Mouse (Mus musculus): Measurements from ENCODE around the gene Coa3. TPM values are rescaled to one million over a fixed set of nuclear protein-coding genes. Genes with fewer than 3 reads are reported as not detected.
A peak's percentile ranks its signal among the peaks of the same experiment; 100 is the strongest.

The Coa3 gene
- total and polyA plus RNA-seq, 2 experiments from 2014 or later: 168 to 204 TPM

- ATAC-seq (ENCODE audit: low FRiP score) (peak; percentile 80; the same call in 1 of the 2 replicates), DNase-seq (ENCODE audit: low spot score) (no peak)
- Histone ChIP-seq H3K4me1 (ENCODE audit: insufficient read depth, low read length) (peaks cover 7% of the 10 kb centered on the region), H3K27ac (ENCODE audit: low read depth, low read length) (peak overlapping the region; percentile 78), H3K36me3 (ENCODE audit: insufficient read depth, low read length) (peaks cover 27% of the 10 kb centered on the region), H3K9me3 (ENCODE audit: low read length) (no peaks in the 10 kb centered on the region), H3K9ac (replicated peaks; ENCODE audit: low read length, poor library complexity, severe bottlenecking) (peak overlapping the region; percentile 91), H3K4me2 (ENCODE audit: low read depth, low read length, poor library complexity, severe bottlenecking) (peak overlapping the region; percentile 95), H3K27me3 (ENCODE audit: insufficient read depth, low read length) (no peaks in the 10 kb centered on the region), H3K4me3 (ENCODE audit: low read depth, low read length) (peak overlapping the region; percentile 98)
- 1% methylated on average over 17 of the region's 17 CpGs for WGBS
- TF ChIP-seq CTCF (IDR thresholded peaks at IDR 0.05): no peak
Observed at GRCm38 (mm10) chr11:101316501-101316917, 37.6 kb upstream of the Coa3 start.

DNA sequence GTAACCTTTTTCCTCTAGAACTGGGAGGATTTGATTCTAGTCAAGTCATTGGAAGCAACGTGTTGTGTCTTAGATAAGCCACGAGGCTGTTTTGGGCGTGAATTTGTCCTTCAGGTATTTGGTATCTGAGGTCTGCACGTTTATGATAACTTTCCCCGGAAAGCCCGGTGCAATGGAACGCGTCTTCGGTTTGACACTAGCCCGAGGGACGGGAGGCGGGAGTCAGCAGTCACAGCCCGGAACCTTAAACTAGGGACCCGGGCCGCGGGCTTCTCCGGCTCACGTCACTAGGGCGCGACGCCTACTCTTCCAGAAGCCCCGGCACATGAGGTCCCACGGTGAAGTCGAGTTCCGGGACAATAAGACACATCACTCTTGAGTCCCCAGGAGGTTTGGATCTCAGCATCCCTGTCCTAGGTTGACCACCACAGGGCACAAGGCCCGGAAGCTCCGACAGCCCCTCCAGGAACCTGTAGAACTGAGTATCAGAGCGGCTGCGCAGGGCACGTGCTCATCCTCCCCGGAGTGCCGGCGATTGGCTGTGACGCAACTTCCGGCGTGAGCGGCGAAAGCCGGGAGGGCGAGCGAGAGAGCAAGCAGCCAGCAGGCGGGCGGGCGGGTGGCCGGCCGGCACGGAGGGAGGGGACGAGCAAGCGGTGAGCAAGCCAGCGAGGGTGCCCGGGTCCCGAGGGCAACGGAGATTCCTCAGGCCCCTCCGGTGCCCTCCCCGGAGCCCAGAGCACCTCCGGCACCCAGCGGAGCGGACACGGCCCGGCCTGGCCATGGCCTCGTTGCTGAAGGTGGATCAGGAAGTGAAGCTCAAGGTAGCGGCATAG is 37.0 kb upstream of the Coa3 start, which contains the start of gene Psme3:
Gene Psme3, plus strand, starts transcription at position 549 of the 836 bp plus-strand sequence.
- Histone ChIP-seq H3K4me1 (ENCODE audit: insufficient read depth, low read length) (peaks cover 7% of the 10 kb centered on the region), H3K36me3 (ENCODE audit: insufficient read depth, low read length) (peaks cover 21% of the 10 kb centered on the region), H3K27ac (ENCODE audit: low read depth, low read length) (peak within 1 kb of the TSS; percentile 78), H3K4me3 (ENCODE audit: low read depth, low read length) (peak within 1 kb of the TSS; percentile 98), H3K9ac (replicated peaks; ENCODE audit: low read length, poor library complexity, severe bottlenecking) (peak within 1 kb of the TSS; percentile 91), H3K27me3 (ENCODE audit: insufficient read depth, low read length) (no peaks in the 10 kb centered on the region), H3K4me2 (ENCODE audit: low read depth, low read length, poor library complexity, severe bottlenecking) (peak within 1 kb of the TSS; percentile 95), H3K9me3 (ENCODE audit: low read length) (no peaks in the 10 kb centered on the region)
- ATAC-seq (ENCODE audit: low FRiP score): peak; percentile 91
- peak; percentile 93 for DNase-seq (ENCODE audit: low spot score)
- WGBS: under 1% methylated on average over 56 of the region's 62 CpGs
- TF ChIP-seq CTCF (IDR thresholded peaks at IDR 0.05): no peak

DNA sequence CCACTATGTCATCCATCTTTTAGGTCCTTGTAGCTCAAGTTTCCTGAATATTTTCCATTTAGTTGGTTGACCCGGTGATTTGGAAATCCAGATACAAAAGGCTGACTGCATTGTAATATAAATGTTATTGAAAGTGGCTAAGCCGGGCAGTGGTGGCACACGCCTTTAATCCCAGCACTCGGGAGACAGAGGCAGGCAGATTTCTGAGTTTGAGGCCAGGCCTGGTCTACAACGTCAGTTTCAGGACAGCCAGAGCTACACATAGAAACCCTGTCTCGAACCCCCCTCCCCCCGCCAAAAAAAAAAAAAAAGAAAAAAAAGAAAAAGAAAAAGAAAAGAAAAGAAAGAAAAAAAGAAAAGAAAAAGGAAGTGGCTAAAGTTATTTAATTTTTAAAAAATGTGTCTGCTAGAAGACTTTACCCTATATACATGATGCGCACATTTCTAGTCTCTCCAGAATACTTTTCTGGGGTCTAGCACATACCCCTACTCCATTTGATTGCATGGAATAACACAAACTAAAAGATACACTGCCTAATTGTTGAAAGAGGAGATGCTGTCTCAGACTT is 36.3 kb upstream of the Coa3 start:
- no peak for ATAC-seq (ENCODE audit: low FRiP score)
- WGBS: 80% methylated on average over 8 of the region's 8 CpGs
- H3K4me2 ChIP-seq (ENCODE audit: low read depth, low read length, poor library complexity, severe bottlenecking): peak overlapping the region; percentile 95
- DNase-seq (ENCODE audit: low spot score): no peak
- H3K4me3 ChIP-seq (ENCODE audit: low read depth, low read length): peak overlapping the region; percentile 98
- peak overlapping the region; percentile 78; the same call in 1 of the 2 replicates for H3K27ac ChIP-seq (ENCODE audit: low read depth, low read length)
- H3K36me3 ChIP-seq (ENCODE audit: insufficient read depth, low read length): peaks cover 14% of the 10 kb centered on the region
- H3K9ac ChIP-seq (replicated peaks; ENCODE audit: low read length, poor library complexity, severe bottlenecking): 0 out of 2 replicates have a peak overlapping the region, but pooled peaks have one; percentile 91
- no peak for TF ChIP-seq CTCF (IDR thresholded peaks at IDR 0.05)
- H3K4me1 ChIP-seq (ENCODE audit: insufficient read depth, low read length): peaks cover 7% of the 10 kb centered on the region
- H3K27me3 ChIP-seq (ENCODE audit: insufficient read depth, low read length): no peaks in the 10 kb centered on the region
- H3K9me3 ChIP-seq (ENCODE audit: low read length): no peaks in the 10 kb centered on the region

GRCm38 (mm10) chr11:101314567-101314966 is 35.7 kb upstream of the Coa3 start:
- Histone ChIP-seq H3K9ac (replicated peaks; ENCODE audit: low read length, poor library complexity, severe bottlenecking) (no peak overlapping the region), H3K4me1 (ENCODE audit: insufficient read depth, low read length) (peaks cover 7% of the 10 kb centered on the region), H3K27me3 (ENCODE audit: insufficient read depth, low read length) (no peaks in the 10 kb centered on the region), H3K9me3 (ENCODE audit: low read length) (no peaks in the 10 kb centered on the region), H3K36me3 (ENCODE audit: insufficient read depth, low read length) (peaks cover 9% of the 10 kb centered on the region), H3K4me2 (ENCODE audit: low read depth, low read length, poor library complexity, severe bottlenecking) (no peak overlapping the region), H3K4me3 (ENCODE audit: low read depth, low read length) (no peak overlapping the region), H3K27ac (ENCODE audit: low read depth, low read length) (no peak overlapping the region)
- 100% methylated on average over 1 of the region's 1 CpGs for WGBS
- DNase-seq (ENCODE audit: low spot score) (no peak), ATAC-seq (ENCODE audit: low FRiP score) (no peak)
- peak; percentile 37 for TF ChIP-seq CTCF (IDR thresholded peaks at IDR 0.05)

DNA sequence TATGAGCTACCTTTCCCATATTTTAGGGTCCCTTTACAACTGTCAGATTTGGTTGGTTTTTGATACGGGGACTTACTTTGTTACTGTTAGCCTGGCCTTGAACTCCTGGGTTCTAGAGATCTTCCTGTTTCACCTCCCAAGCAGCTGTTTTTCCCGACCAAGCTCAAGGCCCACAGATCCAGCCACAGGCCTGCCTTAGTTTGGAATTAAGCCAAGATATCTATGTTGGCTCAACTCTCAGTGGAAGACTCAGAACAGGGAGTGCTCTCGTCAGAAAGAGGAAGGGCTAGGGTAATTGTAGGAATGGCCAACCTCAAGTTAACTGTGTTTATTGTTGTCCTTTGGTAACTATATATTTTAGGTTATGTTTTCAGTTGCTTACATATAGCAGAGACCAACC is 33.2 kb upstream of the Coa3 start:
- Histone ChIP-seq H3K4me2 (ENCODE audit: low read depth, low read length, poor library complexity, severe bottlenecking) (no peak overlapping the region), H3K9me3 (ENCODE audit: low read length) (no peaks in the 10 kb centered on the region)

GRCm38 (mm10) chr11:101311083-101311482 is 32.2 kb upstream of the Coa3 start:
- no peak for DNase-seq (ENCODE audit: low spot score)
- Histone ChIP-seq H3K36me3 (ENCODE audit: insufficient read depth, low read length) (no peaks in the 10 kb centered on the region), H3K4me2 (ENCODE audit: low read depth, low read length, poor library complexity, severe bottlenecking) (no peak overlapping the region), H3K9me3 (ENCODE audit: low read length) (no peaks in the 10 kb centered on the region), H3K27me3 (ENCODE audit: insufficient read depth, low read length) (no peaks in the 10 kb centered on the region), H3K27ac (ENCODE audit: low read depth, low read length) (no peak overlapping the region), H3K9ac (replicated peaks; ENCODE audit: low read length, poor library complexity, severe bottlenecking) (no peak overlapping the region), H3K4me3 (ENCODE audit: low read depth, low read length) (no peak overlapping the region), H3K4me1 (ENCODE audit: insufficient read depth, low read length) (no peaks in the 10 kb centered on the region)
- 83% methylated on average over 3 of the region's 3 CpGs for WGBS
- TF ChIP-seq CTCF (IDR thresholded peaks at IDR 0.05): no peak
- ATAC-seq (ENCODE audit: low FRiP score): no peak

More for the DNA sequence above, 33.2 kb upstream of the Coa3 start:
- Histone ChIP-seq H3K27me3 (ENCODE audit: insufficient read depth, low read length) (no peaks in the 10 kb centered on the region), H3K27ac (ENCODE audit: low read depth, low read length) (no peak overlapping the region), H3K4me3 (ENCODE audit: low read depth, low read length) (no peak overlapping the region), H3K4me1 (ENCODE audit: insufficient read depth, low read length) (peaks cover 6% of the 10 kb centered on the region), H3K36me3 (ENCODE audit: insufficient read depth, low read length) (no peaks in the 10 kb centered on the region), H3K9ac (replicated peaks; ENCODE audit: low read length, poor library complexity, severe bottlenecking) (no peak overlapping the region)
- 70% methylated on average over 3 of the region's 3 CpGs for WGBS
- no peak for DNase-seq (ENCODE audit: low spot score)
- no peak for TF ChIP-seq CTCF (IDR thresholded peaks at IDR 0.05)
- no peak for ATAC-seq (ENCODE audit: low FRiP score)

Measured in midbrain, postnatal 0 days (tissue).